Mouse (Mus musculus) heart, postnatal 0 days (tissue): Measurements from ENCODE around the gene Zfp710.

Experiments
- CTCF ChIP-seq: IDR thresholded peaks from 2 replicates; pipeline ENCODE4 v1.5.1; 2016; ENCODE audit warnings: antibody characterized with exemption, control low read depth, low read depth
- EP300 ChIP-seq: IDR thresholded peaks from 2 replicates; pipeline ENCODE4 v1.6.1; 2016; ENCODE audit warnings: antibody characterized with exemption, low read depth

DNA sequence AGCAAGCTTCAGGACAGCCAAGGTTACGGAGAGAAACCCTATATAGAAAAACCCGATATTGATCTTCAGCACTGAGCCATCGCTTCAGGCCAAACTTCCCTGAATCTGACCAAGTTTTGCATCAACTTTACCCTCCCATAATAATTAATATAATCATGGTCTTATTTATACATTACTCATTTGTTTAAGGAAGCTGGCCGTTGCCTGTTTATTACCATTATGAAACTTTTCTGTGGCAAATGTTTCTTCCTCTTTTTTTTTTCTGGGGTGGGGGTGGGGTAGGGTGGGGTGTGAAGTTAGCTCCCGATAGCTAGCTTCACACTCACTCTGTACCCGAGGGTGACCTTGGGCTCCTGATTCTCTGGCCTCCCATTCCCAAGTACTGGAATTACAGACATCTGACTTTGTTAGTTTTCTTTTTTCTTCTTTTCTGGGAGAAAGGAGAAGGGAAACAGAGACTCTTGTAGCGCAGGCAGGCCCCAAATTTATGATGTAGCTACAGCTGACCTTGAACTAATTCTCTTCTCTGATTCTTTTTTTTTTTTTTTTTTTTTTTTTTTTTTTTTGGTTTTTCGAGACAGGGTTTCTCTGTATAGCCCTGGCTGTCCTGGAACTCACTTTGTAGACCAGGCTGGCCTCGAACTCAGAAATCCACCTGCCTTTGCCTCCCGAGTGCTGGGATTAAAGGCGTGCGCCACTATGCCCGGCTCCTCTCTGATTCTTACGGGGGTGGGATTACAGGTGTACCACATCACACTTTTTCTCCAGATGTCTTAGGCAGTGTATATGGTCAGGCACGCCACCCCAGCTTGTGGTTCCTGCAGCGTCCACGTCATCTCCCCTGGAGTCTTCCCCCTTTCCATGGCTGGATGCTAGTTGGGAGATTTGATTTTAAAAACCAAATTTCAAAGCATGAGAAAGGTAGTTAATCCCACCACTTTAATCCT, 5.8 kb upstream of the Zfp710 start:
- TF ChIP-seq CTCF: no peak
- TF ChIP-seq EP300: no peak
